Mouse (Mus musculus): ENCODE data around the gene Abca17. TPM values are rescaled to one million over a fixed set of nuclear protein-coding genes. Genes with fewer than 3 reads are reported as not detected.

Gene Abca17
- polyA plus RNA-seq, 1 experiment from 2014 or later: 1.7 TPM

DNA sequence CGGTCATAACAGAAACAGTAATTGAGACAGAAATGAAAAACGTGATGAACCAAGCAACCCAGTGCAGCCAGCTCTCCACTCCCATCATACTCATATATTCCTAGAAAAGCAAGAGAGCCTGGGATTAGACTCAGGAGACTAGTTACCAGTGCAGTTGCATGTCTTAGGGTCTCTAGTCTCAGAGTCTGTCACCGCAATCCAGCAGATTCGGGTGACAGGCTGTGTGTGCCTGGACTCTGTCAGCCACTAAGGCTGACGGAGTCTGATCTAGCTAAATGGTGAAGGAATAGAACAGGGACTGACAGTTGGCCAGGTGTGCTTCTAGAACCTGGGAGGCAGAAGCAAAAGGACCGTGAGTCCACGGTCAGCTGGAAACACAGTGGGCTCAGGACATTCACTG lies 23.2 kb downstream of the Abca17 start:
- Histone ChIP-seq H3K9me3 (ENCODE audit: low read length) (no peaks in the 10 kb centered on the region), H3K36me3 (ENCODE audit: insufficient read depth, low read length) (no peaks in the 10 kb centered on the region), H3K4me3 (ENCODE audit: low read depth, low read length) (no peak overlapping the region), H3K9ac (replicated peaks; ENCODE audit: low read depth) (no peak overlapping the region), H3K4me2 (replicated peaks; ENCODE audit: low read depth, low read length) (no peak overlapping the region), H3K27ac (ENCODE audit: low read length) (no peak overlapping the region), H3K27me3 (replicated peaks; ENCODE audit: insufficient read depth, low read length) (no peaks in the 10 kb centered on the region), H3K4me1 (ENCODE audit: insufficient read depth, low read depth, low read length) (no peaks in the 10 kb centered on the region)
- 79% methylated on average over 7 of the region's 7 CpGs for WGBS
- no peak for ATAC-seq
- no peak for DNase-seq (ENCODE audit: low spot score)
- TF ChIP-seq EP300 (IDR thresholded peaks at IDR 0.05) (no peak), CTCF (IDR thresholded peaks at IDR 0.05) (no peak)

- H3K36me3 ChIP-seq (ENCODE audit: insufficient read depth, low read length): no peaks in the 10 kb centered on the region
These were observed 25.8 kb downstream of the Abca17 start for GRCm38 (mm10) chr17:24325051-24325450.

DNA sequence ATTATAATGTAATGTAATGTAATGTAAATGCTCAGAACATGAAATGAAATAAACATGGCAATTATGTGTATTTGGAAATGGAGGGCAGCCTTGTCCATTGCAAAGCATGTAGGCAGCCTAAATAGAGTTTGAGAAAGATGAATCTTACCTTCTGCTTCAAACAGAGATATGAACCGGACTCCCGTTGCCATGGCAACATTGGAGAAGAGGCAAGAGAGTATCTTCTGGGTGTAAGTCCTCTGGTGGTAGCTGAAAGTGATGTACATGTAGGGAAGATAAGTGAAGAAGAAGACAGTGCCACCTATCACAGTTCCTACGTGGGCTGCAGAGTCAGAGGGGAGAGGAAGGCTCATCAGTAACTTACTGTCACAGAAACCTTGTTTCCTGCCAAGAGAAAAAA lies 30.0 kb downstream of the Abca17 start:
- Histone ChIP-seq H3K9ac (replicated peaks; ENCODE audit: low read depth) (no peak overlapping the region), H3K4me2 (replicated peaks; ENCODE audit: low read depth, low read length) (no peak overlapping the region), H3K27me3 (replicated peaks; ENCODE audit: insufficient read depth, low read length) (no peaks in the 10 kb centered on the region), H3K9me3 (ENCODE audit: low read length) (no peaks in the 10 kb centered on the region), H3K4me3 (ENCODE audit: low read depth, low read length) (no peak overlapping the region), H3K36me3 (ENCODE audit: insufficient read depth, low read length) (no peaks in the 10 kb centered on the region), H3K4me1 (ENCODE audit: insufficient read depth, low read depth, low read length) (no peaks in the 10 kb centered on the region), H3K27ac (ENCODE audit: low read length) (no peak overlapping the region)
- 78% methylated on average over 3 of the region's 3 CpGs for WGBS
- TF ChIP-seq CTCF (IDR thresholded peaks at IDR 0.05): no peak
- ATAC-seq: no peak
- no peak for DNase-seq (ENCODE audit: low spot score)

More at GRCm38 (mm10) chr17:24325051-24325450, 25.8 kb downstream of the Abca17 start:
- H3K27ac ChIP-seq (ENCODE audit: low read length): no peak overlapping the region
- H3K4me1 ChIP-seq (ENCODE audit: insufficient read depth, low read depth, low read length): no peaks in the 10 kb centered on the region
- no peak overlapping the region for H3K4me2 ChIP-seq (replicated peaks; ENCODE audit: low read depth, low read length)
- DNase-seq (ENCODE audit: low spot score): no peak
- ATAC-seq: no peak
- WGBS: 81% methylated on average over 10 of the region's 10 CpGs
- no peaks in the 10 kb centered on the region for H3K9me3 ChIP-seq (ENCODE audit: low read length)
- no peak overlapping the region for H3K9ac ChIP-seq (replicated peaks; ENCODE audit: low read depth)
- H3K4me3 ChIP-seq (ENCODE audit: low read depth, low read length): no peak overlapping the region
- TF ChIP-seq EP300 (IDR thresholded peaks at IDR 0.05) (no peak), CTCF (IDR thresholded peaks at IDR 0.05) (no peak)
- no peaks in the 10 kb centered on the region for H3K27me3 ChIP-seq (replicated peaks; ENCODE audit: insufficient read depth, low read length)

DNA sequence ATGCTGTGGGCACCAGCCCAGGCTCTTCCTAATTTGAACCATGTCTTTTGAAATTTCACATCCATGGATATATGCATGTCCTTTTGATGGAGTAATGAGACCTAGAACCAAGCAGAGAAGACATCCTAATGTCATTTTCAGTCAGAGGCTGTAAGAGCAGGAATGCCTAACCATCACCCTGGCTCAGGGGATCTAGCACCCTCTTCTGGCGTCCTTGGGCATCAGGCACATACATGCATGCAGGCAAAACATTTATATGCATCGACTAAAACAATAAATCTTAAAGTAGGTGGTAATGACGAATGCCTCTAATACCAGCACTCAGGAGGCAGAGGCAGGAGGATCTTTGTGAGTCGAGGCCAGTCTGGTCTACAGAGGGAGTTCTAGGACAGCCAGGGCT lies 43.4 kb downstream of the Abca17 start:
- no peaks in the 10 kb centered on the region for H3K27me3 ChIP-seq (replicated peaks; ENCODE audit: insufficient read depth, low read length)
- no peaks in the 10 kb centered on the region for H3K36me3 ChIP-seq (ENCODE audit: insufficient read depth, low read length)
- H3K4me1 ChIP-seq (ENCODE audit: insufficient read depth, low read depth, low read length): no peaks in the 10 kb centered on the region
- H3K9ac ChIP-seq (replicated peaks; ENCODE audit: low read depth): no peak overlapping the region
- H3K27ac ChIP-seq (ENCODE audit: low read length): no peak overlapping the region
- ATAC-seq: no peak
- no peak for TF ChIP-seq EP300 (IDR thresholded peaks at IDR 0.05)
- peak; percentile 73 for TF ChIP-seq CTCF (IDR thresholded peaks at IDR 0.05)
- WGBS: 38% methylated on average over 4 of the region's 4 CpGs
- no peaks in the 10 kb centered on the region for H3K9me3 ChIP-seq (ENCODE audit: low read length)
- peak; percentile 39 for DNase-seq (ENCODE audit: low spot score)
- no peak overlapping the region for H3K4me3 ChIP-seq (ENCODE audit: low read depth, low read length)
- no peak overlapping the region for H3K4me2 ChIP-seq (replicated peaks; ENCODE audit: low read depth, low read length)

- Histone ChIP-seq H3K4me2 (replicated peaks; ENCODE audit: low read depth, low read length) (no peak overlapping the region), H3K9ac (replicated peaks; ENCODE audit: low read depth) (no peak overlapping the region), H3K9me3 (ENCODE audit: low read length) (no peaks in the 10 kb centered on the region), H3K4me1 (ENCODE audit: insufficient read depth, low read depth, low read length) (no peaks in the 10 kb centered on the region), H3K27ac (ENCODE audit: low read length) (no peak overlapping the region), H3K36me3 (ENCODE audit: insufficient read depth, low read length) (no peaks in the 10 kb centered on the region), H3K4me3 (ENCODE audit: low read depth, low read length) (no peak overlapping the region), H3K27me3 (replicated peaks; ENCODE audit: insufficient read depth, low read length) (no peaks in the 10 kb centered on the region)
- 43% methylated on average over 4 of the region's 4 CpGs for WGBS
- ATAC-seq (no peak), DNase-seq (ENCODE audit: low spot score) (no peak)
- TF ChIP-seq CTCF (IDR thresholded peaks at IDR 0.05) (no peak), EP300 (IDR thresholded peaks at IDR 0.05) (no peak)
These were observed 50.2 kb downstream of the Abca17 start for GRCm38 (mm10) chr17:24300651-24301050.

DNA sequence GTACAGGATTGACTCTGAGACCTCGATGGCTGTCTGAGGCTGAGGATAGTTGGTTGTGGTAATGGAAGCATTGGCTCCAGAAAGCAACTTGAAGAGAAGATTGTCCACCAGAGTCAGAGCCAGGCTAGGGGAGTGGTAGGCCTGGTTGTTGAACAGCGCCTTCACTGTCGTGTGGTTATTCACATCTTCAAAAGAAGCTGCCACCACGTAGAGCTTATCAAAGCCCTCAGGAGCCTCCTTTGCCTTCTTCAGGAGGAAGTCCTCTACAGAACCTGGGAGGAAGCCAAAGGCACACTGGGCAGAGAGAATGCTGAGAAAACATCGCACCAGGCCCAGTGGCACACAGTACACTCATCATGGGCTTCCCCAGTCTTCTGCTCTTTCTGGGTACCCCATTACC lies 61.5 kb downstream of the Abca17 start:
- Histone ChIP-seq H3K4me2 (replicated peaks; ENCODE audit: low read depth, low read length) (no peak overlapping the region), H3K4me3 (ENCODE audit: low read depth, low read length) (no peak overlapping the region), H3K9ac (replicated peaks; ENCODE audit: low read depth) (no peak overlapping the region), H3K9me3 (ENCODE audit: low read length) (no peaks in the 10 kb centered on the region), H3K4me1 (ENCODE audit: insufficient read depth, low read depth, low read length) (no peaks in the 10 kb centered on the region), H3K27me3 (replicated peaks; ENCODE audit: insufficient read depth, low read length) (no peaks in the 10 kb centered on the region), H3K27ac (ENCODE audit: low read length) (no peak overlapping the region), H3K36me3 (ENCODE audit: insufficient read depth, low read length) (no peaks in the 10 kb centered on the region)
- ATAC-seq (no peak), DNase-seq (ENCODE audit: low spot score) (no peak)
- TF ChIP-seq EP300 (IDR thresholded peaks at IDR 0.05) (no peak), CTCF (IDR thresholded peaks at IDR 0.05) (no peak)
- WGBS: 68% methylated on average over 5 of the region's 5 CpGs

- Histone ChIP-seq H3K9ac (replicated peaks; ENCODE audit: low read depth) (no peak overlapping the region), H3K4me3 (ENCODE audit: low read depth, low read length) (no peak overlapping the region), H3K27ac (ENCODE audit: low read length) (no peak overlapping the region), H3K4me1 (ENCODE audit: insufficient read depth, low read depth, low read length) (no peaks in the 10 kb centered on the region), H3K36me3 (ENCODE audit: insufficient read depth, low read length) (no peaks in the 10 kb centered on the region), H3K27me3 (replicated peaks; ENCODE audit: insufficient read depth, low read length) (no peaks in the 10 kb centered on the region), H3K4me2 (replicated peaks; ENCODE audit: low read depth, low read length) (no peak overlapping the region), H3K9me3 (ENCODE audit: low read length) (no peaks in the 10 kb centered on the region)
- whole genome bisulfite sequencing: 60% methylated on average over 9 of the region's 9 CpGs
- no peak for DNase-seq (ENCODE audit: low spot score)
- TF ChIP-seq CTCF (IDR thresholded peaks at IDR 0.05) (no peak), EP300 (IDR thresholded peaks at IDR 0.05) (no peak)
- ATAC-seq: no peak
These were observed 62.4 kb downstream of the Abca17 start for GRCm38 (mm10) chr17:24288477-24288876.

All from lung, postnatal 0 days (tissue).